Mouse (Mus musculus) CH12.LX (cell line): ENCODE results near the gene Mrpl55.

Experiments used
- CTCF ChIP-seq, 2 experiments: IDR thresholded peaks in 1 of 2; conservative IDR thresholded peaks in 1 of 2; 2 replicates each; pipeline ENCODE4 v1.5.1; 2011 to 2012; ENCODE audit warnings: low read depth in 2 of 2, low read length in 2 of 2, improper control_type of control experiment in 1 of 2, inconsistent platforms in 1 of 2, mild to moderate bottlenecking in 1 of 2, moderate library complexity in 1 of 2
- EP300 ChIP-seq: IDR thresholded peaks from 2 replicates; pipeline ENCODE4 v1.6.1; 2011; ENCODE audit warnings: low read length, improper control_type of control experiment
- ETS1 ChIP-seq: conservative IDR thresholded peaks from 2 replicates; pipeline ENCODE4 v1.6.1; 2012; ENCODE audit warnings: low read depth, mild to moderate bottlenecking, inconsistent platforms, low read length, improper control_type of control experiment, moderate library complexity
- GABPA ChIP-seq: IDR thresholded peaks from 2 replicates; pipeline ENCODE4 v1.6.1; 2012; ENCODE audit warnings: low read depth, low read length, improper control_type of control experiment, inconsistent platforms; ENCODE audit not compliant: insufficient replicate concordance
- IRF4 ChIP-seq: IDR thresholded peaks from 2 replicates; pipeline ENCODE4 v1.6.1; 2014; ENCODE audit warnings: low read depth, mild to moderate bottlenecking, inconsistent platforms, low read length, improper control_type of control experiment
- PAX5 ChIP-seq: IDR thresholded peaks from 2 replicates; pipeline ENCODE4 v1.6.1; 2012; ENCODE audit warnings: low read length, inconsistent platforms, mixed read lengths
- POLR2A ChIP-seq: IDR thresholded peaks from 2 replicates; pipeline ENCODE4 v1.6.1; 2011; ENCODE audit warnings: low read depth, mild to moderate bottlenecking, improper control_type of control experiment, low read length
- POLR2AphosphoS2 ChIP-seq: IDR thresholded peaks from 2 replicates; pipeline ENCODE4 v1.6.1; 2011; ENCODE audit warnings: low read depth, low read length, improper control_type of control experiment
- UBTF ChIP-seq: IDR thresholded peaks from 2 replicates; pipeline ENCODE4 v1.6.1; 2012; ENCODE audit warnings: low read depth, mild to moderate bottlenecking, inconsistent platforms, low read length, improper control_type of control experiment, moderate library complexity
- USF1 ChIP-seq: IDR thresholded peaks from 2 replicates; pipeline ENCODE4 v1.6.1; 2014; ENCODE audit warnings: low read depth, mild to moderate bottlenecking, inconsistent platforms, low read length, improper control_type of control experiment

DNA sequence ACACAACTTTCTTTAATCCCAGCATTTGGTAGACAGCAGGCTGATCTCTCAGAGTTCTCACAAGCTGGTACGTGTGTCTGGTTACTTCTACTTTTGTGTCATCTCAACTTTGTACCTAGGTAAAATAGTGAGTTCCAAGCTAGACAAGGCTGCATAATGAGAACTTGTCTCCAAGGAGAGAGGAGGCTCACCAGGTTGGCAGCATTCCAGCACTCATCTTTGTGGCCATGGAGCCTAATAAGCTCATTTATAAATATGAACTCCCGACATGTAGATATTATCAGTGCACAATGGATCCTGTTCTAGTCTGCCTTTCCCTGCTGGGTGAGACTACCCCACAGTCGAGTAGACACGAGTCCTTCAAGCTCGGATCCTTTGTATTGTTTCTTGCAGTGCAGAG is 7.3 kb downstream of the Mrpl55 start:
- no peak for TF ChIP-seq POLR2AphosphoS2
- no peak for TF ChIP-seq CTCF (conservative IDR thresholded peaks at IDR 0.05 in 1 of 2, IDR thresholded peaks at IDR 0.05 in 1 of 2; ENCODE audit: low read depth in 2 of 2, low read length in 2 of 2)
- no peak for TF ChIP-seq IRF4
- no peak for TF ChIP-seq GABPA
- no peak for TF ChIP-seq POLR2A
- TF ChIP-seq EP300 = no peak
- no peak for TF ChIP-seq UBTF
- no peak for TF ChIP-seq ETS1
- no peak for TF ChIP-seq USF1
- no peak for TF ChIP-seq PAX5
